Mouse (Mus musculus) MEL (cell line): ENCODE measurements at regions not wholly inside any gene's neighbourhood (a gene's known extent, or its start where the extent isn't known, plus 50 kb on each side); places are given as distances from the start of the nearest gene placed in this dataset.

Experiments used
- DNase-seq: peaks from one replicate; pipeline ENCODE4 v3.0.0; 2011; ENCODE audit warnings: low read depth, low spot score
- H3K27ac ChIP-seq: 2 replicates; pipeline ENCODE4 v1.5.1; 2012; ENCODE audit warnings: low read depth, mild to moderate bottlenecking, control low read depth, low read length, moderate library complexity; ENCODE audit not compliant: control insufficient read depth
- H3K27me3 ChIP-seq, 2 experiments: fragments of 150-350 bp in 1 of 2; sonication (generic) in 1 of 2; 2 replicates each; pipeline ENCODE4 v1.6.1; 2012; ENCODE audit warnings: low read length in 2 of 2, mild to moderate bottlenecking in 2 of 2, improper control_type of control experiment in 1 of 2, moderate library complexity in 1 of 2; ENCODE audit not compliant: insufficient read depth in 2 of 2, control insufficient read depth in 1 of 2
- H3K36me3 ChIP-seq, 2 experiments: 2 replicates each; pipeline ENCODE4 v1.6.1; 2012 to 2014; ENCODE audit warnings: low read length in 2 of 2, improper control_type of control experiment in 1 of 2, inconsistent platforms in 1 of 2, mild to moderate bottlenecking in 1 of 2; ENCODE audit not compliant: insufficient read depth in 2 of 2, control insufficient read depth in 1 of 2
- H3K4me1 ChIP-seq, 2 experiments: fragments of 150-350 bp in 1 of 2; sonication (generic) in 1 of 2; 2 replicates each; pipeline ENCODE4 v1.6.1; 2012; ENCODE audit warnings: low read length in 2 of 2, improper control_type of control experiment in 1 of 2, mild to moderate bottlenecking in 1 of 2; ENCODE audit not compliant: insufficient read depth in 2 of 2, control insufficient read depth in 1 of 2
- H3K4me3 ChIP-seq, 2 experiments: fragments of 150-350 bp in 1 of 2; sonication (generic) in 1 of 2; 2 replicates each; pipeline ENCODE4 v1.5.1; 2012; ENCODE audit warnings: low read depth in 2 of 2, low read length in 2 of 2, mild to moderate bottlenecking in 2 of 2, moderate library complexity in 2 of 2, control low read depth in 1 of 2, improper control_type of control experiment in 1 of 2; ENCODE audit not compliant: control insufficient read depth in 1 of 2, insufficient read depth in 1 of 2
- H3K79me2 ChIP-seq: 2 replicates; pipeline ENCODE4 v1.6.1; 2012; ENCODE audit warnings: mild to moderate bottlenecking, low read length, moderate library complexity; ENCODE audit not compliant: control insufficient read depth, poor library complexity, insufficient read depth
- H3K9ac ChIP-seq: 2 replicates; pipeline ENCODE4 v1.6.1; 2012; ENCODE audit warnings: low read depth, mild to moderate bottlenecking, control low read depth, low read length, moderate library complexity; ENCODE audit not compliant: control insufficient read depth, poor library complexity, severe bottlenecking
- H3K9me3 ChIP-seq: fragments of 150-350 bp; sonication (generic); replicated peaks from 2 replicates; pipeline ENCODE4 v1.6.1; 2012; ENCODE audit warnings: mild to moderate bottlenecking, low read length, improper control_type of control experiment, moderate library complexity; ENCODE audit not compliant: insufficient read depth
- BHLHE40 ChIP-seq: IDR thresholded peaks from 2 replicates; pipeline ENCODE4 v1.6.1; 2012; ENCODE audit warnings: low read depth, mild to moderate bottlenecking, inconsistent platforms, low read length, improper control_type of control experiment, borderline replicate concordance
- CHD1 ChIP-seq: IDR thresholded peaks from 2 replicates; pipeline ENCODE4 v1.6.1; 2012; ENCODE audit warnings: low read depth, mild to moderate bottlenecking, inconsistent platforms, low read length, improper control_type of control experiment
- CHD2 ChIP-seq: IDR thresholded peaks from 2 replicates; pipeline ENCODE4 v1.6.1; 2011; ENCODE audit warnings: low read length, improper control_type of control experiment
- CTCF ChIP-seq, 3 experiments: IDR thresholded peaks in 2 of 3; conservative IDR thresholded peaks in 1 of 3; 2 replicates each; pipeline ENCODE4 v1.5.1; 2011 to 2012; ENCODE audit warnings: low read length in 3 of 3, low read depth in 2 of 3, mild to moderate bottlenecking in 2 of 3, improper control_type of control experiment in 1 of 3, inconsistent platforms in 1 of 3, mixed read lengths in 1 of 3, moderate library complexity in 1 of 3; ENCODE audit not compliant: control insufficient read depth in 1 of 3, insufficient read depth in 1 of 3, poor library complexity in 1 of 3, severe bottlenecking in 1 of 3
- E2F4 ChIP-seq: IDR thresholded peaks from 2 replicates; pipeline ENCODE4 v1.6.1; 2011; ENCODE audit warnings: low read depth, low read length, improper control_type of control experiment, borderline replicate concordance
- ETS1 ChIP-seq: IDR thresholded peaks from 2 replicates; pipeline ENCODE4 v1.6.1; 2012; ENCODE audit warnings: low read depth, mild to moderate bottlenecking, inconsistent platforms, low read length, improper control_type of control experiment, moderate library complexity
- GABPA ChIP-seq: IDR thresholded peaks from 2 replicates; pipeline ENCODE4 v1.6.1; 2012; ENCODE audit warnings: low read depth, mild to moderate bottlenecking, inconsistent platforms, low read length, improper control_type of control experiment, moderate library complexity
- JUND ChIP-seq: IDR thresholded peaks from 2 replicates; pipeline ENCODE4 v1.6.1; 2011; ENCODE audit warnings: low read depth, mild to moderate bottlenecking, improper control_type of control experiment, low read length
- MAFK ChIP-seq: IDR thresholded peaks from 2 replicates; pipeline ENCODE4 v1.6.1; 2011; ENCODE audit warnings: low read depth, mild to moderate bottlenecking, low read length, improper control_type of control experiment, borderline replicate concordance
- MAX ChIP-seq: IDR thresholded peaks from 2 replicates; pipeline ENCODE4 v1.6.1; 2011; ENCODE audit warnings: low read length, improper control_type of control experiment
- MAZ ChIP-seq: IDR thresholded peaks from 2 replicates; pipeline ENCODE4 v1.6.1; 2012; ENCODE audit warnings: low read depth, mild to moderate bottlenecking, inconsistent platforms, low read length, improper control_type of control experiment
- MEF2A ChIP-seq: IDR thresholded peaks from 2 replicates; pipeline ENCODE4 v1.6.1; 2014; ENCODE audit warnings: low read depth, mild to moderate bottlenecking, inconsistent platforms, low read length, improper control_type of control experiment; ENCODE audit not compliant: poor library complexity, insufficient replicate concordance, severe bottlenecking; ENCODE audit errors: extremely low read depth
- MYB ChIP-seq: IDR thresholded peaks from 2 replicates; pipeline ENCODE4 v1.6.1; 2011; ENCODE audit warnings: mild to moderate bottlenecking, low read depth, low read length, improper control_type of control experiment
- MYC ChIP-seq: IDR thresholded peaks from 2 replicates; pipeline ENCODE4 v1.6.1; 2011; ENCODE audit warnings: low read depth, mild to moderate bottlenecking, low read length, improper control_type of control experiment, moderate library complexity
- NELFE ChIP-seq: IDR thresholded peaks from 2 replicates; pipeline ENCODE4 v1.6.1; 2011; ENCODE audit warnings: low read depth, low read length, improper control_type of control experiment
- NRF1 ChIP-seq: IDR thresholded peaks from 2 replicates; pipeline ENCODE4 v1.6.1; 2014; ENCODE audit warnings: low read depth, mild to moderate bottlenecking, inconsistent platforms, low read length, improper control_type of control experiment, moderate library complexity; ENCODE audit not compliant: poor library complexity, insufficient read depth, severe bottlenecking
- POLR2A ChIP-seq, 2 experiments: IDR thresholded peaks; 2 replicates each; pipeline ENCODE4 v1.6.1; 2011 to 2012; ENCODE audit warnings: low read length in 2 of 2, mild to moderate bottlenecking in 2 of 2, control low read depth in 1 of 2, improper control_type of control experiment in 1 of 2, low read depth in 1 of 2, moderate library complexity in 1 of 2; ENCODE audit not compliant: control insufficient read depth in 1 of 2, insufficient read depth in 1 of 2, poor library complexity in 1 of 2
- POLR2AphosphoS2 ChIP-seq: IDR thresholded peaks from 2 replicates; pipeline ENCODE4 v1.6.1; 2011; ENCODE audit warnings: low read length, improper control_type of control experiment
- RAD21 ChIP-seq: IDR thresholded peaks from 2 replicates; pipeline ENCODE4 v1.6.1; 2011; ENCODE audit warnings: mild to moderate bottlenecking, low read depth, low read length, improper control_type of control experiment
- SIN3A ChIP-seq: IDR thresholded peaks from 2 replicates; pipeline ENCODE4 v1.6.1; 2012; ENCODE audit warnings: low read length, improper control_type of control experiment, inconsistent platforms
- SMC3 ChIP-seq: IDR thresholded peaks from 2 replicates; pipeline ENCODE4 v1.6.1; 2011; ENCODE audit warnings: low read depth, low read length, improper control_type of control experiment
- TAL1 ChIP-seq: IDR thresholded peaks from 2 replicates; pipeline ENCODE4 v1.6.1; 2012; ENCODE audit warnings: mild to moderate bottlenecking, inconsistent platforms, low read length, moderate library complexity, mixed read lengths
- TBP ChIP-seq: IDR thresholded peaks from 2 replicates; pipeline ENCODE4 v1.8.0; 2011; ENCODE audit warnings: low read depth, low read length, improper control_type of control experiment
- USF2 ChIP-seq, 2 experiments: IDR thresholded peaks; 2 replicates each; pipeline ENCODE4 v1.6.1; 2011 to 2012; ENCODE audit warnings: improper control_type of control experiment in 2 of 2, low read length in 2 of 2, borderline replicate concordance in 1 of 2, inconsistent platforms in 1 of 2, low read depth in 1 of 2, mild to moderate bottlenecking in 1 of 2; ENCODE audit not compliant: insufficient read depth in 1 of 2
- ZC3H11A ChIP-seq: IDR thresholded peaks from 2 replicates; pipeline ENCODE4 v1.6.1; 2012; ENCODE audit warnings: low read depth, mild to moderate bottlenecking, inconsistent platforms, low read length, improper control_type of control experiment
- ZKSCAN1 ChIP-seq: IDR thresholded peaks from 2 replicates; pipeline ENCODE4 v1.6.1; 2012; ENCODE audit warnings: low read depth, mild to moderate bottlenecking, inconsistent platforms, low read length, improper control_type of control experiment, moderate library complexity
- ZNF384 ChIP-seq: IDR thresholded peaks from 2 replicates; pipeline ENCODE4 v1.6.1; 2012; ENCODE audit warnings: low read depth, mild to moderate bottlenecking, inconsistent platforms, low read length, improper control_type of control experiment

- DNase-seq: no peak
- Histone ChIP-seq H3K27me3 (no peaks in the 10 kb centered on the region), H3K4me3 (no peak overlapping the region)
Observed at GRCm38 (mm10) chr4:137147795-137148194, 99.2 kb upstream of the Zbtb40 start.

DNA sequence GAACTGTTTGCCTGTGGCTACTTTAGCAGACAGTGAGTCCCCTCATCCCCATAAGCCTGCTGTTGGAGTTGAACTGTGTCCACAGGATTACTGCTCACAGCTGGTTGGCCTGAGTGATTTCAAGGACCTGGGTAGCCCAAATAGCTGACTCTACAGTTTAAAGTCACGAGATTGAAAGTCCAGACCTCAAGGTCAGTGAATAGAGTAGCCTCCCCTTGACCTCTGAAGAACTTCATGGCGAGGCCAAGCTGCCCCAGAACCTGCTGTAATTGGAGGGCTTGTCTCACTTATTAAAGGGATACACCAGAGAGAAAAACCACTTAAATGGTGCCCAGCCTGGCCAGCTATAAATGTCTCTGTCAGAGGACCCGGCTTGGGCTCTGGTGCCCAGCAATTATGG, 97.7 kb upstream of the Zbtb40 start:
- no peaks in the 10 kb centered on the region for H3K27me3 ChIP-seq
- TF ChIP-seq E2F4: no peak
- TF ChIP-seq POLR2AphosphoS2: no peak
- TF ChIP-seq MAFK: no peak
- no peak for TF ChIP-seq ZNF384
- no peak for TF ChIP-seq MAX
- no peak for TF ChIP-seq CHD1
- TF ChIP-seq MYC: no peak
- no peak for TF ChIP-seq MYB
- TF ChIP-seq ZC3H11A: no peak
- no peak for TF ChIP-seq TAL1
- TF ChIP-seq CTCF (IDR thresholded peaks at IDR 0.05 in 2 of 3, conservative IDR thresholded peaks at IDR 0.05 in 1 of 3; ENCODE audit: control insufficient read depth in 1 of 3, insufficient read depth in 1 of 3, low read depth in 2 of 3, low read length in 3 of 3, poor library complexity in 1 of 3, severe bottlenecking in 1 of 3): no peak
- TF ChIP-seq JUND: no peak
- no peak for TF ChIP-seq NELFE
- TF ChIP-seq SMC3: no peak
- no peak for TF ChIP-seq USF2 (IDR thresholded peaks at IDR 0.05; ENCODE audit: borderline replicate concordance in 1 of 2, insufficient read depth in 1 of 2, low read depth in 1 of 2, low read length in 2 of 2)
- TF ChIP-seq TBP: no peak
- no peak for TF ChIP-seq NRF1
- no peak overlapping the region for H3K4me3 ChIP-seq

More at GRCm38 (mm10) chr4:137147795-137148194, 99.2 kb upstream of the Zbtb40 start:
- TF ChIP-seq CTCF (IDR thresholded peaks at IDR 0.05 in 2 of 3, conservative IDR thresholded peaks at IDR 0.05 in 1 of 3; ENCODE audit: control insufficient read depth in 1 of 3, insufficient read depth in 1 of 3, low read depth in 2 of 3, low read length in 3 of 3, poor library complexity in 1 of 3, severe bottlenecking in 1 of 3) (no peak), ETS1 (no peak), MYB (no peak), GABPA (no peak), CHD2 (no peak), CHD1 (no peak), POLR2A (IDR thresholded peaks at IDR 0.05; ENCODE audit: control insufficient read depth in 1 of 2, insufficient read depth in 1 of 2, low read depth in 1 of 2, low read length in 2 of 2, poor library complexity in 1 of 2) (no peak), ZC3H11A (no peak), MAX (no peak), MAFK (no peak), SMC3 (no peak), ZKSCAN1 (no peak), RAD21 (no peak), BHLHE40 (no peak), SIN3A (no peak), MEF2A (no peak), MAZ (no peak), NELFE (no peak)
- Histone ChIP-seq H3K9me3 (no peaks in the 10 kb centered on the region), H3K79me2 (no peaks in the 10 kb centered on the region), H3K9ac (no peak overlapping the region), H3K4me1 (no peaks in the 10 kb centered on the region), H3K27ac (no peak overlapping the region), H3K36me3 (no peaks in the 10 kb centered on the region)

More for the DNA sequence above, 97.7 kb upstream of the Zbtb40 start:
- Histone ChIP-seq H3K27ac (no peak overlapping the region), H3K4me1 (no peaks in the 10 kb centered on the region), H3K9ac (no peak overlapping the region), H3K9me3 (no peaks in the 10 kb centered on the region), H3K79me2 (no peaks in the 10 kb centered on the region), H3K36me3 (no peaks in the 10 kb centered on the region)
- no peak for DNase-seq
